Mouse (Mus musculus) forebrain, postnatal 0 days (tissue): ENCODE measurements at regions not wholly inside any gene's neighbourhood (a gene's known extent, or its start where the extent isn't known, plus 50 kb on each side); places are given as distances from the start of the nearest gene placed in this dataset.

Source experiments
- ATAC-seq: fragments of 200-750 bp; cut with Nextera tagmentation; 2 replicates; pipeline ENCODE4 v1.8.0; 2017; ENCODE audit warnings: mild to moderate bottlenecking, moderate library complexity
- DNase-seq: peaks from one replicate; pipeline ENCODE4 v3.0.0-alpha.2; 2015
- H3K27ac ChIP-seq: fragments of 300-500 bp; sonication (generic); 2 replicates; pipeline ENCODE4 v1.5.1; 2014; ENCODE audit warnings: low read depth, mild to moderate bottlenecking, antibody characterized with exemption, low read length, moderate library complexity, mixed read lengths
- H3K27me3 ChIP-seq: fragments of 300-500 bp; sonication (generic); 2 replicates; pipeline ENCODE4 v1.6.1; 2014; ENCODE audit warnings: mild to moderate bottlenecking, low read length, mixed read lengths; ENCODE audit not compliant: insufficient read depth
- H3K36me3 ChIP-seq: fragments of 300-500 bp; sonication (generic); 2 replicates; pipeline ENCODE4 v1.6.1; 2014; ENCODE audit warnings: mild to moderate bottlenecking, moderate library complexity; ENCODE audit not compliant: insufficient read depth
- H3K4me1 ChIP-seq: fragments of 300-500 bp; sonication (generic); 2 replicates; pipeline ENCODE4 v1.6.1; 2014; ENCODE audit warnings: antibody characterized with exemption; ENCODE audit not compliant: insufficient read depth
- H3K4me2 ChIP-seq: fragments of 300-500 bp; sonication (generic); 2 replicates; pipeline ENCODE4 v1.6.1; 2014; ENCODE audit warnings: low read depth, mild to moderate bottlenecking, moderate library complexity
- H3K4me3 ChIP-seq: fragments of 300-500 bp; sonication (generic); 2 replicates; pipeline ENCODE4 v1.5.1; 2014; ENCODE audit warnings: low read depth, low read length, mixed read lengths
- H3K9ac ChIP-seq: fragments of 300-500 bp; sonication (generic); 2 replicates; pipeline ENCODE4 v1.6.1; 2014; ENCODE audit warnings: mild to moderate bottlenecking
- H3K9me3 ChIP-seq: fragments of 300-500 bp; sonication (generic); 2 replicates; pipeline ENCODE4 v1.6.1; 2016; ENCODE audit warnings: low read length
- CTCF ChIP-seq: sonication (generic); IDR thresholded peaks from 2 replicates; pipeline ENCODE4 v1.5.1; 2016; ENCODE audit warnings: antibody characterized with exemption, control low read depth, low read depth
- WGBS: fragments of 180-500 bp; shearing (Covaris S2); extraction: QIAGEN DNeasy Blood & Tissue Kit; methylation state at CpG from one replicate; pipeline ENCODE4 v1.1.7; 2014; 5-methylcytosine and 5-hydroxymethylcytosine counted together

DNA sequence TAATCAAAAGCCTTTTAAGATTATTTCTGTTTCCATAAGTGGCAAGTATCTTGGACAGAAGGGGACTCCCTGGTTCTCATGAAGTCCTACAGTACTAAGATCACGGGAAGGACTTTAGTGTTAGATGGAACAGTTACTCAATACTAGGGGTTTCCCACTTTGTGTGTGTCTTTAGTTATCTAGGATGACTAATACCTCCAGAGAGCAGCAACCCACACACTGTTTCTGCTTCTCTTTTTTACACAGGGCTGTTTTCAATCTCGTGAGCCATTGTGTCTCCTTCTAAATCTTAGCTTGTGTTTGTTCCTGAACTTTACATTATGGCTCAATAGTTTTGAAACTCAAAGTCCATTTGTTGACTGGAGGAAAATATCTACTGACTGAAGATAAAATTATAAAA lies 496.5 kb upstream of the Impg1 start:
- Histone ChIP-seq H3K4me1 (no peaks in the 10 kb centered on the region), H3K4me2 (no peak overlapping the region), H3K4me3 (no peak overlapping the region), H3K9me3 (no peaks in the 10 kb centered on the region), H3K27me3 (no peaks in the 10 kb centered on the region), H3K9ac (no peak overlapping the region), H3K27ac (no peak overlapping the region), H3K36me3 (no peaks in the 10 kb centered on the region)
- no peak for TF ChIP-seq CTCF
- DNase-seq (no peak), ATAC-seq (no peak)
- 89% methylated on average over 2 of the region's 2 CpGs for WGBS

DNA sequence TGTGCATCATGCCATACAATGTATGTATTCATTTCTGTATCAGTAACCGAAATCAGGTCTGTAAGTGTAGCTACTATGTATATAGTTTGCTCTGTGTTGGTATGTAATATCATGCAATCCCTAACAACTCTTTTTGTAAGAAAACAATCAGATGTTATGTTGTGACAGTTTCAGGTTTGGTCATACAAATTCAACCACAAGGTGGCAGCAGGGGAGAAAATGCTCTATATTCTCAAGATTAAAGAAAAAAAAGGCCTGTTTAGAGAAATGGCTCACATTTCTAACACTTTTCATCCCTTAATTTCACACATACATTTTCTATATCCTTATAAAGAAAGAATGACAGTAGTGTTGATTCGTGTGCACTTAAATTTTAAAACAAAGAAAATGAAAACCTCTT lies 477.7 kb upstream of the Impg1 start:
- Histone ChIP-seq H3K9me3 (no peaks in the 10 kb centered on the region), H3K4me3 (no peak overlapping the region), H3K36me3 (no peaks in the 10 kb centered on the region), H3K4me2 (no peak overlapping the region), H3K27ac (no peak overlapping the region), H3K4me1 (no peaks in the 10 kb centered on the region), H3K27me3 (no peaks in the 10 kb centered on the region), H3K9ac (no peak overlapping the region)
- peak; percentile 68 for TF ChIP-seq CTCF
- ATAC-seq (no peak), DNase-seq (peak; percentile 64)
- 68% methylated on average over 2 of the region's 2 CpGs for WGBS

DNA sequence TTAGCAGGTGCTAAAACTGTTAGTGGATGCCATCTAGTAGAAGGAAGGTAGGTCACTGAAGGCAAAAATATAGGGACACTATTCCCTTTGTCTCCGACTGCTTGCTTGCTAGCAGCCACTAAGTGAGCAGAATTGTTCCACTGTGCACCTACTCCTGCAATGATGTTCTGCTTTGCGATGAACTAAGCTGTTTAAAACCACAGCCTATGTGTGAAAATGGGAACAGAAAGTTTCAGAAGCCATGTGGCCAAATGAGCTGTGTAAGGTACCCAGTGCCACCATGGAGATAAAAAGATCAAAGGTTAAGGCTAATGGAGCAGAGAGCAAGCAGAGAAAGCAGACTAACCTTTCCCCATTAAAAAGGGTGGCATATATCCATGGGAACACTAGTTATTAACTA lies 476.1 kb upstream of the Impg1 start:
- TF ChIP-seq CTCF = no peak
- no peak overlapping the region for H3K27ac ChIP-seq
- no peaks in the 10 kb centered on the region for H3K27me3 ChIP-seq
- H3K36me3 ChIP-seq = no peaks in the 10 kb centered on the region
- no peak overlapping the region for H3K4me3 ChIP-seq
- no peak for ATAC-seq
- DNase-seq = no peak
- no peaks in the 10 kb centered on the region for H3K9me3 ChIP-seq
- 50% methylated on average over 2 of the region's 2 CpGs for WGBS
- no peak overlapping the region for H3K9ac ChIP-seq
- no peaks in the 10 kb centered on the region for H3K4me1 ChIP-seq
- H3K4me2 ChIP-seq = no peak overlapping the region

DNA sequence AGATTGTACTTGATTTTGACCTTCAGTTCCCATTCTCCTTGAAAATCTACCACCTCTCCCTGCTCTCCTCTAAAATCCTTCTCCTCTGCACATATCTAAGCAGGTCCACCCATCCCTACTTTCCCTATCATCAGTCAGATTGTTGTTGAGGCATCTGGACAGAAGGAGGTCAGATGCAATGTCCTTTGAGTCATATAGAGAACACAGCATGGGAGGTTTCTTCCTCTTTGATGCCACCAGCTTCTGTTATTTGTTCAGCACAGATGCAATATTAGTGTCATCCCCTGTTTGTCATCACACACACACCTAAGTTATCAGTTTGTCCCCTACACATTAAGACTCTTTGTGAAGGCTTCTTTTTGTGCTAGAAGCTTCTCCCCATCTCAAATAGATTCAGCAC lies 473.0 kb upstream of the Impg1 start:
- Histone ChIP-seq H3K36me3 (no peaks in the 10 kb centered on the region), H3K4me3 (no peak overlapping the region), H3K9me3 (no peaks in the 10 kb centered on the region), H3K27ac (no peak overlapping the region), H3K27me3 (no peaks in the 10 kb centered on the region), H3K4me1 (no peaks in the 10 kb centered on the region), H3K4me2 (no peak overlapping the region), H3K9ac (no peak overlapping the region)
- ATAC-seq = no peak
- DNase-seq = no peak
- TF ChIP-seq CTCF = no peak

DNA sequence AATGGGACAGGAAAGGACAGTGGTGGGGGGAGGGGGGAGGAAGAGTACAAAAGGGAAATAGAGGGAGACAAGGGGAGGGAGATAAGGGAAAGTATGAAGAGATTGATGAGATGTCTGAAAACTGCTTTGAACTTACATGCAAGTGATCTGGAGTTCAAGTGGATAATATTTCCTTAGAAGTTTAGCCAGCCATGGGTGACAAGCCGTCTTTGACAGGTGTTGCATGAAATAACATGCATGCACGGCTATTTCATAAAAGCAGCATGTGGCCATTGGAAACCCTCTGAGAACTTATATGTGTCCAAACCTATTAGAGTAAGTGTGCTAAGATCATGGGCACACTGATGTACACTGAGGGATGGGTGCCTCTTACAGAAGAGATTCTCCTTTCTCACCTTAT lies 465.3 kb upstream of the Impg1 start:
- H3K4me3 ChIP-seq = no peak overlapping the region
- H3K27me3 ChIP-seq = no peaks in the 10 kb centered on the region
- no peak overlapping the region for H3K4me2 ChIP-seq
- WGBS = 88% methylated on average over 2 of the region's 2 CpGs
- ATAC-seq (no peak), DNase-seq (no peak)
- H3K9ac ChIP-seq = no peak overlapping the region
- H3K27ac ChIP-seq = no peak overlapping the region
- no peak for TF ChIP-seq CTCF
- no peaks in the 10 kb centered on the region for H3K36me3 ChIP-seq
- no peaks in the 10 kb centered on the region for H3K9me3 ChIP-seq
- no peaks in the 10 kb centered on the region for H3K4me1 ChIP-seq

DNA sequence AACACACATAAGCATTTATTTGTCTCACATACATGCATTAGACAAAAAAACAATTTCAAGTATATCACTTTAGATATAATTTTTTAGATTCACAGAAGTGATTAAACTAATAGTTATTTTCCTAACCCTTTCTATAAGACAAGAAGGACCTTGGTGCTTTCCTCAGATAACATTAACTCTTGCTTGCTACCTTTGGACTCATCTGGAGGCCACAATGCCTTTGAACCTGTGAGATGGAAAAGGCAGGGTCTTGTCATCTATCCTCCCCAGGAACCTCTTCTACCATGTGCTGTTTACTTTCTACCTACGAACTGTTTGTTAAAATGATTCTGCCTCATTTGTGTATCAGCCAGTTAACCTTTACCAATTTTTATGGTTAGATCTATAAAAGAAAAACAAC lies 455.0 kb upstream of the Impg1 start:
- Histone ChIP-seq H3K4me1 (no peaks in the 10 kb centered on the region), H3K9me3 (no peaks in the 10 kb centered on the region), H3K4me2 (no peak overlapping the region), H3K4me3 (no peak overlapping the region), H3K36me3 (no peaks in the 10 kb centered on the region), H3K9ac (no peak overlapping the region), H3K27me3 (no peaks in the 10 kb centered on the region), H3K27ac (no peak overlapping the region)
- no peak for DNase-seq
- ATAC-seq = no peak
- WGBS = 92% methylated on average over 1 of the region's 1 CpGs
- no peak for TF ChIP-seq CTCF

DNA sequence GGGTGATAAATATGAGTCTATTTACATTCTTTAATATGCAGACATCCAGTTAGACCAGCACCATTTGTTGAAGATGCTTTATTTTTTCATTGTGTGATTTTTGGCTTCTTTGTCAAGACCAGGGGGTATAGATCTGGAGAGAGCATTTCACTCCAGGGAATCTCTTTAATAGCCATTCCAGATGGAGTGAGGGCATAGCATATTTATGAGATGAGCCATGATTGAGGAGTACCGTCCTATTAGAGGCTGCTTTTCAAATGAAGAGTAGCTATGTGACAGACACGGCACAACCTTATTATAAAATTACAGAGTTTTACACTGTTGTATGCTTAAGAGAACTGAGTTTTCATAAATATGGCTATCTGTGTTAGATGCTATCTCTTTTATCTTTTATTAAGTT lies 448.6 kb upstream of the Impg1 start:
- ATAC-seq (no peak), DNase-seq (no peak)
- Histone ChIP-seq H3K9me3 (no peaks in the 10 kb centered on the region), H3K27ac (no peak overlapping the region), H3K4me3 (no peak overlapping the region), H3K4me1 (no peaks in the 10 kb centered on the region), H3K36me3 (no peaks in the 10 kb centered on the region), H3K9ac (no peak overlapping the region), H3K27me3 (no peaks in the 10 kb centered on the region), H3K4me2 (no peak overlapping the region)
- 77% methylated on average over 2 of the region's 2 CpGs for WGBS
- no peak for TF ChIP-seq CTCF

DNA sequence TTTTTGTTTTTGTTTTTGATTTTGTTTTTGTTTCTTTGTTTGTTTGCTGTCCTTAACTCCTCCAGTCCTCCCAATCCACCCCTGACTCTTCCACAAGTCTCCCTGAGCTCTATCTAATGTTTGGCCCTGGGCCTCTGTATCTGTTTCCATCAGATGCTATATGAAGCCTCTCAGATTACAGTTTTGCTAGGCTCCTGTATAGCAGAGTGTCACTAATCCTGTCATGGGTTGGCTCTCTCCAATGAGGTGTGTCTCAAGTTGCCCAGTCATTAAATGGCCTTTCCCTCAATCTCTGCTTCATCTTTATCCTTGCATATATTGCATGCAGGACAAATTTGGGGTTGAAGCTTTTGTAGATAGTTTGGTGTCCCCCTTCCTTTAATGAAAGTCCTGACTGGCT lies 446.9 kb upstream of the Impg1 start:
- Histone ChIP-seq H3K9me3 (no peaks in the 10 kb centered on the region), H3K4me2 (no peak overlapping the region), H3K4me1 (no peaks in the 10 kb centered on the region), H3K9ac (no peak overlapping the region), H3K27ac (no peak overlapping the region), H3K27me3 (no peaks in the 10 kb centered on the region), H3K4me3 (no peak overlapping the region), H3K36me3 (no peaks in the 10 kb centered on the region)
- DNase-seq = no peak
- TF ChIP-seq CTCF = no peak
- ATAC-seq = no peak
